Mouse (Mus musculus): ENCODE measurements at regions not wholly inside any gene's neighbourhood (a gene's known extent, or its start where the extent isn't known, plus 50 kb on each side); places are given as distances from the start of the nearest gene placed in this dataset.

DNA sequence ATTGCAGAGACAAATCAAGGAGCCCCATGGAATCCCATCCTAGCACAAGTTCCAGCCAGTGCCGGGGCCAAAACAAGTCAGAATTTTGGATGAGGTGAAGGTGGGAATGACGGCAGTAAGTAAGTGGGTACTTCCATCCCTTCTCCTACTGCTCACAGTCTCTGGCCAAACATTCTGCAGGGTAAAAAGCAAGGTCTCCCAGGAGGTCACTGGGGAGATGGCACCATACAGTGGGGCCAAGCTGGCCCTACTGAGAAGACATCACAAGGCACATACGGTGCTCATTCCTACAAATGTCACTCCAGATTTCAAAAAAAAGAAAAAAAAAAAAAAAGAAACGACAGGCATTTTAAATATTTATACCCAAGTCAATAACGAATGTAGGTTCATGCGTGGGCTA is 129.6 kb downstream of the Ddx11 start:
- no peak for DNase-seq (ENCODE audit: low spot score in 2 of 2)

DNA sequence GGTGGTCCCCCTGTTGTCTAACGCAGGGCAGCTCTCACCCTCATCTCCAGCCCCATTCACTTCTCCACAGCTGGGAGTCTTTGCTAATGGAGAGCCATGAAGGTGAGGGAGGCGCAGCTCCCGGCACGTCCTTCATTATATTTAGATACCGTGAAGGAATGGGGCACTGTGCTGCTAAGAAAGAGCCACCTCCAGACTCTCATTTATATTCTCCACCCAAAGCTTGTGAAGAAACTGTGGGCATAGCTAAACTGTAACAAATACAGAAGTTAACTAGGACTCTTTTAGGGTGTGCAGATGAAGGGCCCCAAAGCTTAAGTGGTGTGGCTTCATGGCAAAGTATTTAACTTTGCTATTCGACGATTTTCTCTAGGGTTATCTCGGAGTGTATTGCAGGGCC is 136.4 kb downstream of the Ddx11 start:
- no peak for DNase-seq (ENCODE audit: low spot score in 2 of 2)

DNA sequence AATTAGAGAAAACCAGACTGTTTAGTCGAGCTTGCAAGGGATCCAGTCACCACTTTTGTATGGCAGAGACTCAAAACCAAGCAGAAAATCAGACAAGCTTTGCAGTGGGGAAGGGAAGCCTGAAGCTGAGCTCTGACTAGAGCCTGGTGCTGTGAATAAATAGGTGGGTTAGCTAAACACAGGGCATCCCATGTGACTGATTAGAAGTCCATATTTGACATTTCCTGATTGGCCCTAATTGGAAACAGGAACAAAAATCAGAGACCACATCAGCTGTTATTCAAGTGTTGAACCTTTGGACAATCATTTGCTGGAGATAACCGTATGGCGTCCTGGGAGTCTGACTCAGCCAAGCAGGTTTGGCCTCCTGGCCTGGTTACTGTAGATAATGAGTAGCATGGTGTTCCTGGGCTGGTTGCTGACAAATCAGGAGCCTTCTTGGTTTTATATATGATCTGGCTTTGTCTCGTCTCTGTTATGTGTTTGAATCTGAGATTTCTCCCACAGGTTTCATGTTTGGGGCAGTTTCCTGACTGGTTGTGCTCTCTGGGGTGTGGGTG is 139.4 kb downstream of the Ddx11 start:
- no peak for DNase-seq (ENCODE audit: low spot score in 2 of 2)

DNA sequence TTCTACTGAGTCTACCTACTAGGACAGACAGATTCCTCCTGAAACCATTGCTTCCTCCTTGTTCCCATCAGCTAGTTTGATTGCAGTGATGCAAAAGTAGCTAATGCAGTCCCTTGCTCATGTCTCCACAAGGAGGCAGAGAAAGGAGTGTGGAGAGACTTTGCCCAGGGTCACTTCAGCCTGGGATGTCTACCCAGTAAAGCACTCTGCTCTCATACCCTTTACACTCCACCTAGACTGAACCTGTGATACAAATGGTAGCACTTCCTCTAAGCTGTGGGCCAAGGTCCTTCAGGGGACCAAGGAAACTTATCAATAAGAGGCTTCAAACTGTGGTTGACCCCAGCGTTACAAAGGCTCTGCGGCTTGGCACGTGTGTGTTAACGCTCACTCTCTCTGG is 140.1 kb downstream of the Ddx11 start:
- DNase-seq (ENCODE audit: low spot score in 2 of 2) = no peak

DNA sequence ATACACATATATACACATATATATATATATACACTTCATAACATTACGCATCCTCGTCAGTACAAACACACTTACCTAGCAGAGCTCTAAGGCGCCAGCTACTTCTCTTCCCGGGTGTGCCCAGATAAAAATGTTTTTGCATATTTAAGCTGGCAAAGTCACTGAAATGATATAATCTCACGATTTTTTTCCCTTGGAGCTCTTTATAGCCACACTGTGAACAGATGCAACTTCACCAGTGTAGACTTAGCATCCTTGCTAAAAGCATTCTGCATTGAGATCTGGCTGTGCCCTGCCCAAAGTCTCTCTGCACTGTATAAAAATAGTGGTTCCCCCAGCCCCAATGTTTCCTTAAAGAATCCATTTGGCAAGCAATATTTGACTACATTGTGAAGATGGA is 143.5 kb downstream of the Ddx11 start:
- no peak for DNase-seq (ENCODE audit: low spot score in 2 of 2)

DNA sequence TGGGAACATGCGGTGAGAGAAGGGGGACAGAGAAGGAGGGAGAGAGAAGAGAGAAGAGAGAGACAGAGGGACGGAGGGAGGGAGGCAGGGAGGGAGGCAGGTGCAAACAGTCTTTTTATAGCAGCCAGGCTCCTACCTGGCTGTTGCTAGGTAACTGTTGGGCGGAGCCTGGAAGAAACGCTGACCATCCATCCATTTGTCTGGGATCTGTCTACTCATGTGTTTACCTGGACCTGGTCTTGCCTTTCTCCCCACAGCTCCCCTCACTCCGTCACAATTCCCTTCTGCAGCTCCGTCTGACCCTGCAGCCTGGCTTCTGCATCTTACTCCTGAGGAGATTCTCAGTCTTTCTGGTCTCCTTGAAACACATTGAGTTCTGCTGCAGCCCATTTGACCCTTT is 144.5 kb downstream of the Ddx11 start:
- DNase-seq (ENCODE audit: low spot score in 2 of 2) = no peak

DNA sequence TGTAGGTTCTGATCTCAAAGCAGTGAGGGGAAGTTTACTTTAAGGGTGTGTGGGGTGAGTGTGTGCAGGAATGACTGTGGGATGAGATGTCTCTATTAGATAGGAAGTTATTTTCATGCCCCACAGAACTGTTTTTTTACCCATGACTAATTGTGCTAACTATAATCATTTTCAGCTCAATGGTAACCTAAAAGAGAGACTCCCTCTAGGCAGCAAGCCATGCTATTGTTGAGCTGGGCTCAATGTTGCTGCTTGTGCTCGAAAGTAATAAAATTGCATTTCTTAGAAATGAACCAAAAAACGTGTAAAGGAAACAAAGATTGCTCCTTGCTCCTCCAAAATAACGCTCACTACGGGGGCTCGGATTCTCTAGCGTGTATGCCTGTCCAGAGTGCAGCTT is 146.2 kb downstream of the Ddx11 start:
- no peak for DNase-seq (ENCODE audit: low spot score in 2 of 2)

DNA sequence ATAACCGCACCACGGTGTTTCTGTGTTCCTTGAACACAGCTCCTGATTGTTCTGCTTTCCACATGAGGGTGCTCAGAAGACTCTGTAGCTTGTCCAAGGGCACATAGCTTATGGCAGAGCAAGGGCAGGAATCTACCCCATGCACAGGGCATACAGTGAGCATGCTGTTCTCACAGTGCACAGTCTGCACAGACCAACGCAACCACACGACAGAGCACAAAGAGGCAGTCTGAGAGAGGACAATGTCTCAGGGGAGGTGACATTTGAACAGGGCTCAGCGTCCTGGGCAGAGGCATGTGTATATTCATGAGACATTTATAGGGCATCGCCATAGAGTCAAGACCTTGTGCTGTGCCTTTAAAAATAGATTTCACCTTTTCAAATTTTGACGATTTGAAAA is 148.6 kb downstream of the Ddx11 start:
- DNase-seq (ENCODE audit: low spot score in 2 of 2) = no peak

DNA sequence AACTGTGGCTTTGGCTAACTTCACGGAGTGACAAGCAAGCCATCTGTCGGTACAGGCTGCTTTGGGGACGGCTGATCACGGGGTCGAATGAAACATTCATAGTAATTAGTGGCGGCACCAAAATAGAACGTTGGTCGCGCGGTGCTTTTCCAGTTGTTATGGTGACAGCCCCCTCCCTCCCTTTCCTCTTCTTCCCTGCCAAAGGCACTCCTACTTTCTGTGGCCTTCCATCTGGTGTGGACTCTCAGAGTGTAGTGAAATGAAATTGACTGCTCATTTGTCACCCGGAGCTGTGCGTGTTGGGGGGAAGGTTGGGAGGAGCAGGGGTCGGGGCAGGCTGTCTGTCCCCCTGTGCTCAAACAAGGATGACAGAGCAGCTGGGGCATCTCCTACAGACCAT is 153.5 kb downstream of the Ddx11 start:
- no peak for DNase-seq (ENCODE audit: low spot score in 2 of 2)

DNA sequence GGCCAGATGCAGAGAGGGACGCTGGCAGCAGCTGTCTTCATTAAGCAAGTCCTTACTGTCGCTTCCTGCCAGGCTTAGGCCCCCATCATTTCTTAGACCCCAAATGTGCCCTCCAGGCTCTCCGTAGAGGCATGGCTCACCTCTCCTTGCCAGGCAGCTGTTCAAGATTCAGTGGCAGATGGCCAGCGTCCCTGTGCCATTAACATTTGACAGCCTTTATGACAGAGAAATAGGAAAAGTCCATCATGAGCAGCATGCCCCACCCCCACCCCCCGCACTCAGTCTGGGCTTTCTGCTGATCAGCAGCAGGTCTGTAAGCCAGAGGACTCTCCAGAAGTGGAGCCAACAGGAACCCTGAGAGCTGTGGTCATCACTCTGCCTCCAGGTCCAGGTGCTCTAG is 154.7 kb downstream of the Ddx11 start:
- no peak for DNase-seq (ENCODE audit: low spot score in 2 of 2)

DNA sequence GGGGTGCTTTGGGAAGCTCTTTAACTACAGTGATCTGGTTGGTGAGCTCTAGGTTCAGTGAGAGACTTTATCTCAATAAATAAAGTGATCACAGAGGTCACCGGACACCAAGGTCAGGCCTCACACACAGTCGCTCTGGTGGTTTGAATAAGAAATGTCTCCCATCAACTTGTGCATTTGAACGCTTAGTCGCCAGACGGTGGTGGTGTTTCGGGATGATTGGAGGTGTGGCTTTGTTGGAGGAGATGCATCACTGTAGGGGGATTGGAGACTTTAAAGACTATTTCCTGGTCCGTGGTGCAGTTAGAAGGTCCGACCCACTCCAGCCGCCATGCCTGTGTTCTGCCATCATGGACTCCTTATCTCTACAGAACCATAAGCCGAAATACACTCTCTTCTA is 162.0 kb downstream of the Ddx11 start:
- DNase-seq (ENCODE audit: low spot score in 2 of 2) = no peak
